Mouse (Mus musculus) heart, postnatal 14 days (tissue): ENCODE data around the gene Tmed1. TPM values are rescaled to one million over a fixed set of nuclear protein-coding genes. Genes with fewer than 3 reads are reported as not detected.
"Not testable (repeated sequence)": the region's sequence is repeated elsewhere in the genome, so short reads cannot be mapped to it uniquely, and the experiment has no call there.

Experiments
- DNase-seq, 2 experiments: peaks; one replicate each; pipeline ENCODE4 v3.0.0; 2021 to 2022
- intact Hi-C: fragments of 180-260 bp; cut with DNase I; formaldehyde crosslinking; loops from one replicate; pipeline ENCODE4 v1.15.1; 2025
- microRNA-seq, 2 experiments: library from miRNA; unstranded; fragments of <30 nt; microRNA quantifications; one replicate each; pipeline ENCODE4 v1.2.0; 2021 to 2022
- total RNA-seq, 2 experiments: library from RNA; stranded (reverse); gene quantifications; 2 replicates each; pipeline ENCODE4 v1.2.3; 2021

Tmed1 gene
- total RNA-seq, 2 experiments from 2014 or later = 40.7 to 44.5 TPM

- DNase-seq = no peak
- intact Hi-C loops = no loop called here
Measured at GRCm38 (mm10) chr9:21490696-21491095, 19.4 kb downstream of the Tmed1 start.

DNA sequence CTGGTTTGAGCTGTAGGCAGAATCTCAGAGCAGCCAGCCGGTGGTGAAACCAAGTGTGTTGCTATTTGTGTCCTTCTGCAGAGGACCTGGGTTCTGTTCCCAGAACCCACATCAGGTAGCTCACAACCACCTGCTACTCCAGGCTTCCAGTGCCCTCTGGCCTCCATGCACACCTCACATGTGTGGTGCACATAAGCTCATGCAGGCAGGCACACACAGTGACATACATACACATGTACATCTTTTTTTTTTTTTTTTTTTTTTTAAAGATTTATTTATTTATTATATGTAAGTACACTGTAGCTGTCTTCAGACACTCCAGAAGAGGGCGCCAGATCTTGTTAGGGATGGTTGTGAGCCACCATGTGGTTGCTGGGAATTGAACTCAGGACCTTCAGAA is 21.8 kb downstream of the Tmed1 start:
- not testable (repeated sequence) for DNase-seq

GRCm38 (mm10) chr9:21484065-21484464 is 26.0 kb downstream of the Tmed1 start:
- intact Hi-C loops = no loop called here
- no peak for DNase-seq

More for the DNA sequence above, 21.8 kb downstream of the Tmed1 start:
- intact Hi-C loops = not testable (repeated sequence)

DNA sequence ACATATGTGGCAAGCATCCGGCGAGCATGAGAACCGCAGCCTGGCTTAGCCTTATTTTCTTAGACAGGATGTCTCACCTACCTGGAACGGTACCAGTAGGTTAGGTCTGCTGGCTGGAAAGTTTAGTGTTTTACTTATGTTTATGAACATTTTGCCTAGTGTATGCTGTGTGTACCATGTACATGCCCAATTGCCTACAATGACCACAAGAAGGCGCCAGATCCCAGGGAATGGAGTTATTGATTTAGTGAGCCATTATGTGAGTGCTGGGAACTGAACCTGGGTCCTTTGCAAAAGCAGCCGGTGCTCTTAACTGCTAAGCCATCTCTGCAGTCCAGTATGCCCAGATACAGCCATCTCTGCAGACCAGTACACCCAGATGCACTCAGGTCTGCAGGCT is 32.3 kb downstream of the Tmed1 start:
- no peak for DNase-seq
- intact Hi-C loops = no loop called here

- no peak for DNase-seq
Measured at GRCm38 (mm10) chr9:21472913-21473312, 37.1 kb downstream of the Tmed1 start.

GRCm38 (mm10) chr9:21469032-21470024 is 40.7 kb downstream of the Tmed1 start:
- intact Hi-C loops = loop anchor here (2.0 to 5.0 kb wide), 2 partner anchors 59 to 157 kb away; partner anchors contain the start of genes Ap1m2 and Qtrt1
- DNase-seq = peak; percentile 50 to 70

More at GRCm38 (mm10) chr9:21472913-21473312, 37.1 kb downstream of the Tmed1 start:
- intact Hi-C loops = loop anchor here (5.0 kb wide), 1 partner anchor 161 kb away; the partner anchor contains the start of gene Ap1m2

GRCm38 (mm10) chr9:21464565-21464928 is 45.5 kb downstream of the Tmed1 start:
- intact Hi-C loops, DNase-seq: not testable (repeated sequence)

DNA sequence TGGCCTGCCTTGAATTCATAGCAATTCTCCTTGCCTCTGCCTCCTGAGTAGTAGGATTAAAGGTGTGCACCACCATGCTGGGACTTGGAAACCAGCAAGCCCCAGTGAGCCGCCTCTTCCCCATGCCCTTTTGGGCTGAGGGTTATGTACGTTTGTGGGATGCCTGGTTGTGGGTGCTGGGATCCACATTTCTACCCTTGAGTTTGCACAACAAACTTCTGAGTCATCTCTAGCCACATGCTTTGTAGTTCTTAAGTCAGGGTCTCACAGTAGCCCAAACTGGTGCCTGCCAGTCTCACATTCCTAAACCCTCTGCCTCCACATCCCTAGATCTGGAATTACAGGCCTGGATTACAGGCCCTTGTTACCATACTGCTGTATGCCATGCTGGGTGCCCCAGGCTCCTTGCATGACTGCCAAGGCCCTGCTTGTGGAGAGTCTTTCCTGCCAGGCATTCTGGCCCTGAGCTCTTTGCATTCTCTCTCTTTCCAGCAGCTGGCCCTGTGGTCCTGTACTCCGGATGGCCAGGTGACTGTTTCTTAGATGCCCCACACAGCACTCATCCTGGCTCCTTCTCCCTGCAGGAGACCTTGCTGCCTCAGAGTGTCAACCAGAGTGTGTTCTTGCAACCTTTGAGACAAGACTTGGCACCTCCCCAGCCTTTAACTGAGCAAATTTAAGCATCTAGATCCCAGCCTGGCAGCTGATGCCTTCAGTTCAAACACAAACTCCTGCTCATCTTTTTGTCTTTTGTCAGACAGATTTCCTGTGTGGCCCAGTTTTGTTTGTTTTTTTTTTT is 46.1 kb downstream of the Tmed1 start:
- no peak for DNase-seq
- intact Hi-C loops = loop anchor here (2.0 kb wide), 1 partner anchor 39 kb away; the partner anchor contains the start of gene Dnm2

GRCm38 (mm10) chr9:21463138-21463590 is 46.9 kb downstream of the Tmed1 start:
- peak; percentile 73 to 78 for DNase-seq
- intact Hi-C loops = loop anchor here (2.0 kb wide), 1 partner anchor 38 kb away; the partner anchor contains the start of gene Dnm2

- intact Hi-C loops = no loop called here
- no peak for DNase-seq
Measured at GRCm38 (mm10) chr9:21460400-21460940, 49.6 kb downstream of the Tmed1 start.

DNA sequence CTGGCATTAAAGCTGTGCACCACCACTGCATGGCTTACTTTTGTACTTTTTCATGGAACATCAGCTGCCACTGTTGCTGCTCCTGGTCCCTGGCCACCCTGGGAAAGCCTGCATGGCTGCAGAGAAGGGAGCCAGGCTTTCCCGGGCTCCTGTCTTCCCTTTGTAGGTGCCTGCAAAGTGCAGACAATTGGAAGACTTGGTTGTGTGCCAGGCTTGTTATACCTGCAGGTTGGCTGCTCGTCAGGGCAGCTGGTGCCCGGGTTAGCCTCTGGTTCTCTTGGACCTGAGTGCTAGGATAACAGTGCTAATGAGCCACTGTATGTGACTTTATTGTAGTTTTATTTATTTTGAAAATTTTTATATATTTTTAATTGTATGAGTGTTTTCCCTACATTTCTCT is 51.2 kb downstream of the Tmed1 start:
- no peak for DNase-seq
- intact Hi-C loops = no loop called here

Small RNA genes within 50 kb of the gene (microRNA-seq; reads per million reads assigned to microRNA genes)
- 0 reads per million in 2 experiments for gene Mir199a-1

Other genes with a start within 250 kb of the Tmed1 start
- gene Atg4d, start 245.0 kb downstream of the Tmed1 start, total RNA-seq = 10 to 100 TPM; 73.3 to 85.0 TPM
- 10 to 100 TPM; 17.0 to 22.6 TPM for gene Kri1, start 222.3 kb downstream of the Tmed1 start, total RNA-seq
- gene Cdkn2d, start 218.8 kb downstream of the Tmed1 start, total RNA-seq = 10 to 100 TPM; 17.9 to 21.1 TPM
- gene Ap1m2, start 197.9 kb downstream of the Tmed1 start, total RNA-seq = under 1 TPM in 1 of 2 experiments, not detected in 1; 0.12 TPM
- gene Slc44a2, start 189.6 kb downstream of the Tmed1 start, total RNA-seq = 100 to 1,000 TPM; 105 to 116 TPM
- 10 to 100 TPM; 30.6 to 31.3 TPM for gene Ilf3, start 142.4 kb downstream of the Tmed1 start, total RNA-seq
- 10 to 100 TPM in 1 of 2 experiments, 1 to 10 TPM in 1; 8.5 to 11.2 TPM for gene Qtrt1, start 98.4 kb downstream of the Tmed1 start, total RNA-seq
- gene Dnm2, start 85.3 kb downstream of the Tmed1 start, total RNA-seq = 10 to 100 TPM; 78.3 to 81.6 TPM
- 1 to 10 TPM; 2.1 TPM for gene AB124611, start 15.9 kb upstream of the Tmed1 start, total RNA-seq
- 10 to 100 TPM; 50.3 to 54.2 TPM for gene Carm1, start 36.6 kb upstream of the Tmed1 start, total RNA-seq
- 10 to 100 TPM; 49.4 to 50.7 TPM for gene Timm29, start 82.5 kb upstream of the Tmed1 start, total RNA-seq
- 1 to 10 TPM; 6.6 to 7.0 TPM for gene Yipf2, start 82.6 kb upstream of the Tmed1 start, total RNA-seq
- 10 to 100 TPM; 46.5 to 51.6 TPM for gene Smarca4, start 105.9 kb upstream of the Tmed1 start, total RNA-seq
- gene Ldlr, start 213.2 kb upstream of the Tmed1 start, total RNA-seq = 1 to 10 TPM; 3.4 to 3.8 TPM